Mouse (Mus musculus) cerebral cortex, adult 2 months (tissue): ENCODE results near the gene March6.

ENCODE experiments used
- WGBS: fragments of 180-500 bp; shearing (Covaris S2); methylation state at CpG from one replicate; pipeline ENCODE4 v1.1.7; 2018; 5-methylcytosine and 5-hydroxymethylcytosine counted together

March6 gene

GRCm38 (mm10) chr15:31542013-31542958 is 11.4 kb upstream of the March6 start:
- 31% methylated on average over 10 of the region's 10 CpGs for WGBS

- 30% methylated on average over 1 of the region's 1 CpGs for WGBS
Observed at GRCm38 (mm10) chr15:31540513-31540802, 9.6 kb upstream of the March6 start.

- WGBS: 76% methylated on average over 9 of the region's 9 CpGs
Observed at GRCm38 (mm10) chr15:31539643-31540512, 9.0 kb upstream of the March6 start.

GRCm38 (mm10) chr15:31538346-31538745 is 7.5 kb upstream of the March6 start:
- 88% methylated on average over 3 of the region's 3 CpGs for WGBS

- 95% methylated on average over 2 of the region's 2 CpGs for WGBS
Observed at GRCm38 (mm10) chr15:31537706-31538105, 6.9 kb upstream of the March6 start.

GRCm38 (mm10) chr15:31536051-31536737 is 5.3 kb upstream of the March6 start:
- WGBS: 9% methylated on average over 7 of the region's 7 CpGs

GRCm38 (mm10) chr15:31535259-31535855 is 4.5 kb upstream of the March6 start:
- WGBS: 28% methylated on average over 8 of the region's 8 CpGs

GRCm38 (mm10) chr15:31534421-31535258 is 3.8 kb upstream of the March6 start:
- WGBS: 81% methylated on average over 7 of the region's 7 CpGs

GRCm38 (mm10) chr15:31533529-31533928 is 2.7 kb upstream of the March6 start:
- 67% methylated on average over 2 of the region's 2 CpGs for WGBS

- WGBS: 67% methylated on average over 2 of the region's 2 CpGs
Observed at GRCm38 (mm10) chr15:31532331-31533021, 1.6 kb upstream of the March6 start.

- WGBS: 8% methylated on average over 16 of the region's 16 CpGs
Observed at GRCm38 (mm10) chr15:31531446-31532330, 835 bp upstream of the March6 start.

GRCm38 (mm10) chr15:31529811-31530658 is 818 bp downstream of the March6 start:
- 1% methylated on average over 56 of the region's 56 CpGs for WGBS

GRCm38 (mm10) chr15:31529103-31529502 is 1.8 kb downstream of the March6 start:
- WGBS: 18% methylated on average over 6 of the region's 6 CpGs

GRCm38 (mm10) chr15:31528477-31528876 is 2.4 kb downstream of the March6 start:
- WGBS: 84% methylated on average over 4 of the region's 4 CpGs

GRCm38 (mm10) chr15:31526463-31526862 is 4.4 kb downstream of the March6 start:
- WGBS: 91% methylated on average over 1 of the region's 1 CpGs

- 66% methylated on average over 5 of the region's 5 CpGs for WGBS
Observed at GRCm38 (mm10) chr15:31519000-31519399, 11.9 kb downstream of the March6 start.

- WGBS: 80% methylated on average over 2 of the region's 2 CpGs
Observed at GRCm38 (mm10) chr15:31518371-31518770, 12.5 kb downstream of the March6 start.

GRCm38 (mm10) chr15:31517186-31517585 is 13.7 kb downstream of the March6 start:
- 79% methylated on average over 1 of the region's 1 CpGs for WGBS
